Mouse (Mus musculus) midbrain, postnatal 0 days (tissue): ENCODE measurements around the gene Nid2. TPM values are rescaled to one million over a fixed set of nuclear protein-coding genes. Genes with fewer than 3 reads are reported as not detected.

ENCODE experiments used
- ATAC-seq: fragments of 200-750 bp; cut with Nextera tagmentation; 2 replicates; pipeline ENCODE4 v1.8.0; 2017; ENCODE audit warnings: moderate number of reproducible peaks, mild to moderate bottlenecking, moderate TSS enrichment, moderate library complexity; ENCODE audit not compliant: low FRiP score
- DNase-seq: peaks from one replicate; pipeline ENCODE4 v3.0.0-alpha.2; 2015; ENCODE audit warnings: low spot score
- H3K27ac ChIP-seq: fragments of 300-500 bp; sonication (generic); 2 replicates; pipeline ENCODE4 v1.5.1; 2014; ENCODE audit warnings: low read depth, mild to moderate bottlenecking, low read length, mixed read lengths
- H3K27me3 ChIP-seq: fragments of 300-500 bp; sonication (generic); 2 replicates; pipeline ENCODE4 v1.6.1; 2014; ENCODE audit warnings: low read length, control low read depth, mixed read lengths; ENCODE audit not compliant: insufficient read depth
- H3K36me3 ChIP-seq: fragments of 300-500 bp; sonication (generic); 2 replicates; pipeline ENCODE4 v1.6.1; 2014; ENCODE audit warnings: low read length, control low read depth, mixed read lengths; ENCODE audit not compliant: insufficient read depth
- H3K4me1 ChIP-seq: fragments of 300-500 bp; sonication (generic); 2 replicates; pipeline ENCODE4 v1.6.1; 2014; ENCODE audit warnings: mild to moderate bottlenecking, control low read depth, antibody characterized with exemption, low read length, mixed read lengths; ENCODE audit not compliant: insufficient read depth
- H3K4me2 ChIP-seq: fragments of 300-500 bp; sonication (generic); 2 replicates; pipeline ENCODE4 v1.6.1; 2014; ENCODE audit warnings: low read depth, mild to moderate bottlenecking, low read length, mixed read lengths; ENCODE audit not compliant: poor library complexity, severe bottlenecking
- H3K4me3 ChIP-seq: fragments of 300-500 bp; sonication (generic); 2 replicates; pipeline ENCODE4 v1.5.1; 2014; ENCODE audit warnings: low read depth, mild to moderate bottlenecking, low read length, moderate library complexity
- H3K9ac ChIP-seq: fragments of 300-500 bp; sonication (generic); replicated peaks from 2 replicates; pipeline ENCODE4 v1.6.1; 2014; ENCODE audit warnings: mild to moderate bottlenecking, low read length, moderate library complexity, mixed read lengths; ENCODE audit not compliant: poor library complexity, severe bottlenecking
- H3K9me3 ChIP-seq: fragments of 300-500 bp; sonication (generic); 2 replicates; pipeline ENCODE4 v1.6.1; 2016; ENCODE audit warnings: low read length, control low read depth
- CTCF ChIP-seq: IDR thresholded peaks from 2 replicates; pipeline ENCODE4 v1.5.1; 2016; ENCODE audit warnings: antibody characterized with exemption, mild to moderate bottlenecking
- WGBS: fragments of 180-500 bp; shearing (Covaris S2); extraction: QIAGEN DNeasy Blood & Tissue Kit; methylation state at CpG from one replicate; pipeline ENCODE4 v1.1.7; 2014; 5-methylcytosine and 5-hydroxymethylcytosine counted together
- polyA plus RNA-seq: library from polyadenylated mRNA; unstranded; fragments of >200 nt; fragmentation: Nextera tagmentation; extraction: Ambion mirVana; gene quantifications from 2 replicates; pipeline ENCODE4 v1.2.1, GENCODE M21; 2015
- total RNA-seq: library from RNA; depleted of rRNA; stranded (reverse); fragments of >200 nt; gene quantifications from 2 replicates; pipeline ENCODE4 v1.2.3, GENCODE M21; 2014

The Nid2 gene
- total and polyA plus RNA-seq, 2 experiments from 2014 or later = 18.6 to 35.2 TPM

DNA sequence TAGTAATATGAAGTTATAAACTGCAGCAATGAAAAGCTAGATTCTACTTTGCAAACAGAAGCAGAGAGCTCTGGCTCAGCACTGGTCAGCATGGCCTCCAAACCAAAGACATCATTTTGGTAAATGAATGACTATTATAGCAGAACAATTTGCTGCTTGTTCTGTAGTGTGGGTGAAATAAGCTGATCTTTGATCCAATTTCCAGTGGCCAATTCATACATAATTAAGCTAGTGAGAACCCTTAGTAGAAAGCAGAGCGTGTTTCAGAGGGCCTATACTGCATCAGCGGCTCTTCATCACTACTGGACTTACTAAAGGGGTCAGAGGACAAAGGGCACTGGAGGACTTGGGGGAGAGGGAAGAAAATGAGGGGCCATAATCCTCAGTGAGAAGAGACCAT, 62.0 kb downstream of the Nid2 start:
- 97% methylated on average over 2 of the region's 2 CpGs for whole genome bisulfite sequencing
- Histone ChIP-seq H3K4me3 (no peak overlapping the region), H3K9me3 (no peaks in the 10 kb centered on the region), H3K4me1 (no peaks in the 10 kb centered on the region), H3K4me2 (no peak overlapping the region), H3K9ac (no peak overlapping the region), H3K36me3 (peaks cover 17% of the 10 kb centered on the region), H3K27me3 (no peaks in the 10 kb centered on the region), H3K27ac (no peak overlapping the region)
- DNase-seq (no peak), ATAC-seq (no peak)
- no peak for TF ChIP-seq CTCF

DNA sequence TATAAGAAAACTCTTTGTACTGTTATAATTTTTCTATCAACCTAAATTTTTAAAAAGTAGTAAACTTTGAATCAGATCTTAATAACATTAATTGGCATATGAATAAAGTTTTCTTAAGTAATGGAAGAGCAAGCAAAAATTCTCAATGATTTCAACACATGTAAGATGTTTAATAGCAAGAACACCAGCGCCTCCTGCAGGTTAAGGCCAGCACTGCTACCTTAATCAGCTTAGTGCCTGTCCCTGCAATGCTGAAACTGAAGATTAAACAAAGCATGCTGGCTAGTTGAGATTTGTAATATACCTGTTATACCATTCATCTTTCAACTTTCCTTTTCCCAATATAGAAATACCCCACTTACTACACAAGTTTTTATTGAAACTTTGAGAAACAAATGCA, 66.9 kb downstream of the Nid2 start:
- ATAC-seq (peak; percentile 70; the same call in 1 of the 2 replicates), DNase-seq (peak; percentile 90)
- Histone ChIP-seq H3K4me1 (no peaks in the 10 kb centered on the region), H3K4me2 (no peak overlapping the region), H3K36me3 (peaks cover 14% of the 10 kb centered on the region), H3K9ac (no peak overlapping the region), H3K27ac (no peak overlapping the region), H3K4me3 (no peak overlapping the region), H3K27me3 (no peaks in the 10 kb centered on the region), H3K9me3 (no peaks in the 10 kb centered on the region)
- peak; percentile 94 for TF ChIP-seq CTCF
- 5% methylated on average over 1 of the region's 1 CpGs for WGBS

DNA sequence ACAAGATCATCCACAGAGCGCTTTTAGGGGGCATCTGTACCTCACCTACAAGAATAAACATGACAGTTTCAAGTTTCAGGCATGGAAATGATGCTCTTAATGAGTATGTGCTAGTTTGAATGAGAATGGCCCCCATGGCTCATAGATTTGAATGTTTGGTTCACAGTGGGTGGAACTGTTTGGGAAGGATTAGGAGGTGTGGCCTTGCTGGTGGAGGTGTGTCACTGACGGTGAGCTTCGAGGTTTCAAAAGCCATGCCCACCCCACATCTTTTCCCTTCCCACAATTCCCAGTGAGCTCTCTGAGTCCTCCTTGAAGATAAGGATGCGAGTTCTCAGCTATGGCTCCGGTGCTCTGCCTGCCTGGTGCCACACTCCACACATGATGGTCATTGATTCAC, 70.6 kb downstream of the Nid2 start:
- ATAC-seq = no peak
- Histone ChIP-seq H3K4me2 (no peak overlapping the region), H3K4me1 (no peaks in the 10 kb centered on the region), H3K27ac (no peak overlapping the region), H3K9me3 (no peaks in the 10 kb centered on the region), H3K9ac (no peak overlapping the region), H3K4me3 (no peak overlapping the region), H3K36me3 (no peaks in the 10 kb centered on the region), H3K27me3 (no peaks in the 10 kb centered on the region)
- WGBS = 98% methylated on average over 5 of the region's 5 CpGs
- DNase-seq = no peak
- TF ChIP-seq CTCF = no peak

DNA sequence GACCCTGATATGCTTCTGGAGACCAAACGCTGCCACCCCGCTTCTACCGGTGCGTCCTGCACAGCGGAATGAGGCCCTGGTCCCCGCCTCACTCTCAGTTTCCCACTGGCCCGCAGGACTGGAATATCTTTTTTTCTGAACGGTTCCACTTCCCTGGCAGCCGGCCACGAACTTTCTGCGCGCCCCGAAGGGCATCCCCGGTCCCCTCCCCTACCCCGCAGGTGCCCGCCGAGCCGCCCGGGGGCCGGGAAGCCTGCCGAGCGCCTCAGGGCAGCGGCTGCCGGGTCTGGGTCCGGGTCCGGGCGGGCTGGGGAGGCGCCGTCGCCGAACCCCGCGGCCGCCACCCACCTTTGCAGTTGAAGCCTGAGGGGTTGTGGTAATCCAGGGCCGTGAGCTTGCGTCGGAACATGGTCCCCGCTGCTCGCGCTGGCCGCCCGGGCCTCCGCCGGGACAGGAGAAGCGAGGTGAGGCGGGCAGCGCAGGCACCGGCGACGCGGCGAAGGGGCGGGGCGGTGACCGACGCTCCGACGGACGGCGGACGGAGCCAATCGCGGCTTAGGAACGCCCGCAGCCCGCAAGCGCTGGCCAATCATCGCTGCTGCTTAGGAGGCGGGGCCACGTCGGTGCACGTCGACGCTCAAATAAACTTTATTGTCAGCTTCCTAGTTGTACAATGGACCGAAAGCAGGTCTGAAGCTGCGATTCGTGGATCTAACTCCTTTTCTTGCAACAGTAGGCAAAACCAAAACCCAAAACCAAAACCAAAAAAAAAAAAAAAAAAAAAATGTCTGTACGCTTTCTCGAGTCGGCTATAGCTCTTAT, 72.5 kb downstream of the Nid2 start, which contains the start of gene Rtraf:
Gene Rtraf (minus strand): TSS at position 504 of the 822 bp plus-strand sequence.
- ATAC-seq (peak; percentile 99), DNase-seq (peak; percentile 98)
- peak within 1 kb of the TSS; percentile 72 for H3K4me2 ChIP-seq
- no peaks in the 10 kb centered on the region for H3K36me3 ChIP-seq
- peak within 1 kb of the TSS; percentile 83 for H3K9ac ChIP-seq
- under 1% methylated on average over 79 of the region's 80 CpGs for WGBS
- TF ChIP-seq CTCF = 0 out of 2 replicates have a peak, but pooled peaks have one; percentile 7
- H3K4me1 ChIP-seq = no peaks in the 10 kb centered on the region
- H3K27me3 ChIP-seq = no peaks in the 10 kb centered on the region
- H3K4me3 ChIP-seq = peak within 1 kb of the TSS; percentile 70
- H3K9me3 ChIP-seq = no peaks in the 10 kb centered on the region
- H3K27ac ChIP-seq = peak within 1 kb of the TSS; percentile 67; the same call in 1 of the 2 replicates

DNA sequence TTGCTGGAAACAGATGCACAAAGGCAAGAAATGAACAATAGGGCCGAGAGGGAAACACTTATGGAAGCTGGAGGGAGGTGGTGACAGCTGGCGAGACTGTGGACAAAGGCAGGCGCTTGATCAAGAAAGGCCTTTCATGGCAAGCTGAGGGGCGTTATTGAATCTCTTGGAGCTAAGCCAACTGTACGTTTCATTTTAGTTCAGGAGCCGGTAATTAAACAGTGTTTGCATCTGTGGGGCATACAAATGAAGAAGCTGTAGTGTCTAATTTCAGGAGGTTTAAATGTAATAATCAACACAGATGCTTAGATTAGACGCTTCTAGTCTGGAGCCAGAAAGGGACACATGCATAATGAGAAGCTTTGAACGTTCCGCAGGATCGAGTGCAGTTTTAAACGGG, 74.4 kb downstream of the Nid2 start:
- H3K9me3 ChIP-seq = no peaks in the 10 kb centered on the region
- peak; percentile 67 for DNase-seq
- H3K27ac ChIP-seq = 0 out of 2 replicates have a peak overlapping the region, but pooled peaks have one; percentile 3
- H3K36me3 ChIP-seq = no peaks in the 10 kb centered on the region
- ATAC-seq = no peak
- no peak overlapping the region for H3K4me3 ChIP-seq
- no peak for TF ChIP-seq CTCF
- no peak overlapping the region for H3K9ac ChIP-seq
- no peaks in the 10 kb centered on the region for H3K27me3 ChIP-seq
- H3K4me1 ChIP-seq = no peaks in the 10 kb centered on the region
- no peak overlapping the region for H3K4me2 ChIP-seq
- WGBS = 25% methylated on average over 11 of the region's 11 CpGs

DNA sequence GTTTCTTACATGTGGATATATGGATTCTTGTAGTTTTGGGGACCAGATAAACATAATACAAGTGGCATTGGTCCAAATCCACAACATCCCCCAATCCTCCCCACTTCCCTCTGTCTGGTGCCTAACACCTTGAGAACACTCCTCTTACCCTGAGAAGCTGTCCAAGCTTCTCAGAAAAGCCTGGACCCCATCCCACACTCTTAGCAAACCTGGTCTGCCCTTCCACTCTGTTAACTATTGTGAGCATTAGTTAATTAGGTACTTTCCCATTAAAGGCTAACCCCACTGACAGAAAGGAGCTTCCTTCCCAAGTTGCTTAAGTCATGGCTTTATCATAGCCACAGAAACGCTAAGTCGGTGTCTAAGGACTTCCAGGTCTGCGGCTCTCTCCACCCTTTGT, 85.2 kb downstream of the Nid2 start:
- no peaks in the 10 kb centered on the region for H3K36me3 ChIP-seq
- H3K9ac ChIP-seq = no peak overlapping the region
- H3K9me3 ChIP-seq = no peaks in the 10 kb centered on the region
- no peak for DNase-seq
- no peaks in the 10 kb centered on the region for H3K4me1 ChIP-seq
- 87% methylated on average over 3 of the region's 3 CpGs for WGBS
- H3K27ac ChIP-seq = no peak overlapping the region
- no peaks in the 10 kb centered on the region for H3K27me3 ChIP-seq
- no peak overlapping the region for H3K4me2 ChIP-seq
- ATAC-seq = no peak
- no peak for TF ChIP-seq CTCF
- no peak overlapping the region for H3K4me3 ChIP-seq
